Mouse (Mus musculus): Measurements from ENCODE around the gene Gm38393.

DNA sequence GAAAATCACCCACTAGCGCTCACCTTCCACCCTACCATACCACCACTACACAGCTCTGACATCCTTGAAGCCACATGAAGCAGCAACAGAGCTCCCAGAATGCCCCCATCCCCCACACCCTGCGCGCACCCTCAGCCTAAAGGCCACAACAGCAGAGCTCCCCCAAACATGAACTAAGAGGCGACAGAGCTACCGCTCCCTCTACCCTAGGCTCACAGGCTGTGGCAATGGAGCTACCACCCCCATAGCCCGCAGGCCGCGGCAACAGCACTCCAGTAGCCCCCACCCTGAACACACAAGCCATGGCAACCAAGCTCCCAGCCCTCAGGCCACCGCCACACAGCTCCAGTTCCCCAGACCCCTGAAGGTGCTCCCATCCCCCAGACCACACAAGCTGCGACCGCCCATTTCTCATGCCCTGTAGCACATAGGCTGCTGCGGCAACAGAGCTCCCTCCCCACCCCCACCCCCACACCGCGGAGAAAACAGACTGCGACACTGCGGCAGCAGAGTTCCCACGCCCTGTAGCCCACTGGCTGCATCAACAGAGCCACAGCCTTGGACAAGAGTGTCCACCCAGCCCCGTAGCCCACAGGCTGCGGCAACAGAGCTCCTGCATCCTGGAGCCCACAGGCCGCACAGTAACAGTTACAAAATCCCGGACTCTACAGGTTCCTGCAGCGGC lies 801 bp downstream of the Gm38393 start:
- TF ChIP-seq CTCF (IDR thresholded peaks at IDR 0.05; ENCODE audit: low read depth) = no peak
- no peak for TF ChIP-seq EP300 (IDR thresholded peaks at IDR 0.05; ENCODE audit: low read depth)

Measured in heart, postnatal 0 days (tissue).